ENCODE assay signal across 8 mouse cellular contexts in genomic region chr12:112576341-112576740, GRCm38 (mm10). TPM values are rescaled to one million over a fixed set of nuclear protein-coding genes. Genes with fewer than 3 reads are reported as not detected.
A peak's percentile ranks its signal among the peaks of the same experiment; 100 is the strongest.
DNase-seq lines count a peak whose midpoint lies in the region; ATAC-seq and TF ChIP-seq lines count a peak whose summit lies in the region.

No protein-coding gene starts in this region.

- no peaks in the 10 kb centered on the region for H3K27me3 ChIP-seq in lung, embryonic 14.5 days (ENCODE audit: insufficient read depth, low read length)
- H3K27me3 ChIP-seq in embryonic facial prominence, embryonic 12.5 days = no peaks in the 10 kb centered on the region

- no peak overlapping the region for H3K4me3 ChIP-seq in lung, embryonic 14.5 days (ENCODE audit: low read depth, low read length)
- H3K4me3 ChIP-seq in embryonic facial prominence, embryonic 12.5 days = no peak overlapping the region
- H3K4me3 ChIP-seq in olfactory bulb, adult 2 months (ENCODE audit: insufficient read depth, low read depth, low read length) = no peak overlapping the region

- H3K36me3 ChIP-seq in lung, embryonic 14.5 days (ENCODE audit: insufficient read depth) = no peaks in the 10 kb centered on the region
- H3K36me3 ChIP-seq in embryonic facial prominence, embryonic 12.5 days = no peaks in the 10 kb centered on the region

- 7% methylated on average over 6 of the region's 6 CpGs for WGBS in lung, embryonic 14.5 days
- WGBS in embryonic facial prominence, embryonic 12.5 days = 6% methylated on average over 6 of the region's 6 CpGs
- WGBS in olfactory bulb, adult 2 months = 24% methylated on average over 6 of the region's 6 CpGs

- H3K9ac ChIP-seq in lung, embryonic 14.5 days = peak overlapping the region; percentile 3; the same call in 1 of the 2 replicates
- H3K9ac ChIP-seq in embryonic facial prominence, embryonic 12.5 days = no peak overlapping the region

- H3K27ac ChIP-seq in lung, embryonic 14.5 days (ENCODE audit: low read depth) = peak overlapping the region; percentile 76; the same call in 1 of the 2 replicates
- peak overlapping the region; percentile 63 for H3K27ac ChIP-seq in embryonic facial prominence, embryonic 12.5 days
- peak overlapping the region; percentile 93 for H3K27ac ChIP-seq in olfactory bulb, adult 2 months (ENCODE audit: insufficient read depth, low read depth, low read length)

- TF ChIP-seq POLR2A in olfactory bulb, adult 2 months (IDR thresholded peaks at IDR 0.05; ENCODE audit: insufficient read depth, low read depth, low read length) = no peak

- TF ChIP-seq CTCF in lung, embryonic 14.5 days (IDR thresholded peaks at IDR 0.05; ENCODE audit: low read depth) = no peak
- no peak for TF ChIP-seq CTCF in olfactory bulb, adult 2 months (IDR thresholded peaks at IDR 0.05; ENCODE audit: insufficient read depth, low read depth, low read length)

- H3K4me1 ChIP-seq in lung, embryonic 14.5 days (ENCODE audit: insufficient read depth) = peaks cover 14% of the 10 kb centered on the region
- H3K4me1 ChIP-seq in embryonic facial prominence, embryonic 12.5 days = peaks cover 14% of the 10 kb centered on the region
- peaks cover 57% of the 10 kb centered on the region for H3K4me1 ChIP-seq in olfactory bulb, adult 2 months (ENCODE audit: control insufficient read depth, insufficient read depth, low read length)

- peak; percentile 58 for DNase-seq in lung, embryonic 14.5 days
- no peak for DNase-seq in lung, postnatal 10 days
- peak; percentile 62 for DNase-seq in heart, postnatal 4 days
- no peak for DNase-seq in retina, embryonic 14.5 days (ENCODE audit: low spot score)
- DNase-seq in testis, postnatal 10 days (ENCODE audit: low spot score) = no peak
- DNase-seq in thymus, adult 18-20 months = no peak

- ATAC-seq in lung, embryonic 14.5 days (ENCODE audit: insufficient read depth) = peak; percentile 63
- ATAC-seq in embryonic facial prominence, embryonic 12.5 days (ENCODE audit: insufficient number of reproducible peaks, insufficient read depth, low FRiP score, low TSS enrichment) = peak; percentile 32; the same call in 1 of the 2 replicates

- peak overlapping the region; percentile 20 for H3K4me2 ChIP-seq in lung, embryonic 14.5 days
- no peak overlapping the region for H3K4me2 ChIP-seq in embryonic facial prominence, embryonic 12.5 days (replicated peaks)

- H3K9me3 ChIP-seq in lung, embryonic 14.5 days (ENCODE audit: low read depth, low read length) = no peaks in the 10 kb centered on the region
- H3K9me3 ChIP-seq in embryonic facial prominence, embryonic 12.5 days = no peaks in the 10 kb centered on the region

RNA-seq across cellular contexts. Expression of gene Inf2, which starts 12.2 kb away (rescaled TPM):
- 4.5 and 5.2 TPM in 2 replicates for polyA plus RNA-seq in lung, embryonic 14.5 days (2014; fragmentation: Nextera tagmentation; extraction: Ambion mirVana)
- 2.9 and 3.1 TPM in 2 replicates for polyA plus RNA-seq in embryonic facial prominence, embryonic 12.5 days (2016; fragmentation: Nextera tagmentation; extraction: Ambion mirVana)
- total RNA-seq in heart, postnatal 4 days (2021) = 10 to 100 TPM; 18.6 to 19.7 TPM
- not detected in 2 replicates for polyA plus RNA-seq in olfactory bulb, adult 2 months (2012; ENCODE audit: insufficient read depth, insufficient read length, low replicate concordance, missing spikeins)

RNA-seq across cellular contexts. Expression of gene Adssl1, which starts 43.5 kb away (rescaled TPM):
- 3.8 and 5.0 TPM in 2 replicates for polyA plus RNA-seq in lung, embryonic 14.5 days (2014; fragmentation: Nextera tagmentation; extraction: Ambion mirVana)
- 5.0 and 6.6 TPM in 2 replicates for polyA plus RNA-seq in embryonic facial prominence, embryonic 12.5 days (2016; fragmentation: Nextera tagmentation; extraction: Ambion mirVana)
- 100 to 1,000 TPM; 135 to 137 TPM for total RNA-seq in heart, postnatal 4 days (2021)
- not detected in 2 replicates for polyA plus RNA-seq in olfactory bulb, adult 2 months (2012; ENCODE audit: insufficient read depth, insufficient read length, low replicate concordance, missing spikeins)

RNA-seq across cellular contexts. Expression of gene Tmem179, which starts 59.8 kb away (rescaled TPM):
- 0.12 and 0.32 TPM in 2 replicates for polyA plus RNA-seq in lung, embryonic 14.5 days (2014; fragmentation: Nextera tagmentation; extraction: Ambion mirVana)
- polyA plus RNA-seq in embryonic facial prominence, embryonic 12.5 days (2016; fragmentation: Nextera tagmentation; extraction: Ambion mirVana) = 1.9 and 2.8 TPM in 2 replicates
- under 1 TPM; 0.11 to 0.12 TPM for total RNA-seq in heart, postnatal 4 days (2021)
- polyA plus RNA-seq in olfactory bulb, adult 2 months (2012; ENCODE audit: insufficient read depth, insufficient read length, low replicate concordance, missing spikeins) = not detected in 2 replicates

Comparison
In these comparisons a context has a peak if more than half of its experiments do, and no peak if none do; other contexts are left out.
1. DNase-seq: peak in lung, embryonic 14.5 days (single experiment) and heart, postnatal 4 days (single experiment); none in lung, postnatal 10 days (single experiment), retina, embryonic 14.5 days (single experiment), testis, postnatal 10 days (single experiment) and thymus, adult 18-20 months (0 of 2).
2. Peak in every context shown above with its lines, with median percentiles within 50 percentile points of each other: H3K27ac ChIP-seq.